Comparison of ENCODE assay signal across 21 mouse cellular contexts in genomic region chr16:92535258-92535657, GRCm38 (mm10). TPM values are rescaled to one million over a fixed set of nuclear protein-coding genes. Genes with fewer than 3 reads are reported as not detected.
A peak's percentile ranks its signal among the peaks of the same experiment; 100 is the strongest.
DNase-seq lines count a peak whose midpoint lies in the region; ATAC-seq lines count a peak whose summit lies in the region.
"Had no signal": no experiment of that assay in that cellular context is flagged by ENCODE, and none has a peak within 500 bp of the region (broad histone marks: within the 10 kb centered on the region; RNA-seq: fewer than 3 reads in every experiment).

No protein-coding gene starts in this region.

- no peak overlapping the region for H3K27ac ChIP-seq in neural tube, embryonic 11.5 days (ENCODE audit: low read depth, low read length)
- H3K27ac ChIP-seq: embryonic facial prominence, embryonic 10.5 days; embryonic facial prominence, embryonic 12.5 days; forebrain, embryonic 13.5 days; forebrain, embryonic 15.5 days had no signal

- no peak overlapping the region for H3K4me2 ChIP-seq in neural tube, embryonic 11.5 days (ENCODE audit: low read depth)
- H3K4me2 ChIP-seq: embryonic facial prominence, embryonic 12.5 days; forebrain, embryonic 13.5 days; forebrain, embryonic 15.5 days had no signal

- no peak overlapping the region for H3K9ac ChIP-seq in neural tube, embryonic 11.5 days (ENCODE audit: low read length)
- H3K9ac ChIP-seq: embryonic facial prominence, embryonic 12.5 days; forebrain, embryonic 13.5 days; forebrain, embryonic 15.5 days; forebrain, postnatal 0 days had no signal

- H3K4me1 ChIP-seq in neural tube, embryonic 11.5 days (ENCODE audit: control insufficient read depth, insufficient read depth, low read length), result no peaks in the 10 kb centered on the region
- H3K4me1 ChIP-seq: embryonic facial prominence, embryonic 12.5 days; forebrain, embryonic 13.5 days; forebrain, embryonic 15.5 days had no signal

- DNase-seq in neural tube, embryonic 11.5 days (ENCODE audit: low spot score), result peak; percentile 1
- DNase-seq in neural tube, embryonic 10.5 days (ENCODE audit: extremely low spot score, low spot score), result no peak
- peak; percentile 20 for DNase-seq in splenic B cell, adult 2 months (ENCODE audit: low read depth, low spot score)
- no peak for DNase-seq in adrenal gland, adult 8-10 months
- DNase-seq in adrenal gland, postnatal 36 days, result no peak
- DNase-seq: adrenal gland, postnatal 10 days; adrenal gland, postnatal 25 days; cerebellum, adult 11-12 months; cerebellum, adult 2 months; cerebellum, adult 9-10 months; cerebellum, postnatal 10 days; cerebellum, postnatal 25 days; forebrain, postnatal 0 days had no signal

- H3K36me3 ChIP-seq in neural tube, embryonic 11.5 days (ENCODE audit: control insufficient read depth, insufficient read depth, low read length), result no peaks in the 10 kb centered on the region
- H3K36me3 ChIP-seq in splenic B cell, adult 2 months (ENCODE audit: control insufficient read depth, insufficient read depth, low read length, poor library complexity, severe bottlenecking), result no peaks in the 10 kb centered on the region
- H3K36me3 ChIP-seq: embryonic facial prominence, embryonic 10.5 days; embryonic facial prominence, embryonic 12.5 days; forebrain, embryonic 15.5 days; G1E had no signal

- ATAC-seq in neural tube, embryonic 11.5 days (ENCODE audit: insufficient read depth, low FRiP score, low TSS enrichment), result no peak
- 0 out of 2 replicates have a peak, but pooled peaks have one; percentile 17 for ATAC-seq in granulocyte monocyte progenitor cell, adult 5-6 weeks (replicated peaks; ENCODE audit: poor library complexity, severe bottlenecking)
- ATAC-seq: activated CD4-positive, CD25-positive, alpha-beta regulatory T cell, adult 4 months; forebrain, embryonic 13.5 days; forebrain, embryonic 15.5 days; forebrain, postnatal 0 days; Patski had no signal

- H3K4me3 ChIP-seq in neural tube, embryonic 11.5 days (ENCODE audit: low read depth, low read length), result no peak overlapping the region
- H3K4me3 ChIP-seq: embryonic facial prominence, embryonic 10.5 days; embryonic facial prominence, embryonic 12.5 days; forebrain, embryonic 13.5 days; forebrain, embryonic 15.5 days had no signal

- H3K27me3 ChIP-seq in neural tube, embryonic 11.5 days (ENCODE audit: control insufficient read depth, insufficient read depth, low read length), result no peaks in the 10 kb centered on the region
- no peaks in the 10 kb centered on the region for H3K27me3 ChIP-seq in splenic B cell, adult 2 months (ENCODE audit: control insufficient read depth, insufficient read depth, low read length, poor library complexity, severe bottlenecking)
- H3K27me3 ChIP-seq: embryonic facial prominence, embryonic 12.5 days; forebrain, embryonic 13.5 days; forebrain, embryonic 15.5 days; Patski had no signal

- no peaks in the 10 kb centered on the region for H3K9me3 ChIP-seq in neural tube, embryonic 11.5 days (ENCODE audit: control insufficient read depth, low read length)
- H3K9me3 ChIP-seq: embryonic facial prominence, embryonic 12.5 days; forebrain, embryonic 15.5 days had no signal

- WGBS in neural tube, embryonic 11.5 days, result 93% methylated on average over 2 of the region's 2 CpGs

RNA-seq across cellular contexts. Expression of gene Clic6, which starts 49.7 kb away (rescaled TPM):
- 0.34 and 0.37 TPM in 2 replicates for polyA plus RNA-seq in neural tube, embryonic 11.5 days (2014; fragmentation: Nextera tagmentation; extraction: Ambion mirVana)
- not detected in 2 replicates for total RNA-seq in granulocyte monocyte progenitor cell, adult 5-6 weeks (2014; fragmentation: Nextera tagmentation)
- total RNA-seq in granulocyte monocyte progenitor cell, adult 5-6 weeks (2017), result not detected in 2 replicates
- total RNA-seq in adrenal gland, adult 8-10 months (2022), result under 1 TPM; 0.17 to 0.55 (median 0.32) TPM
- total RNA-seq in adrenal gland, postnatal 36 days (2021), result under 1 TPM; 0.13 to 0.23 TPM
- total RNA-seq: adrenal gland, postnatal 25 days had no signal
- polyA plus RNA-seq: activated CD4-positive, CD25-positive, alpha-beta regulatory T cell, adult 4 months had no signal

Comparison
In these comparisons a context has a peak if more than half of its experiments do, and no peak if none do; other contexts are left out.
1. DNase-seq: peak in neural tube, embryonic 11.5 days (single experiment) and splenic B cell, adult 2 months (single experiment); none in neural tube, embryonic 10.5 days (single experiment), adrenal gland, adult 8-10 months (single experiment) and adrenal gland, postnatal 36 days (0 of 2).